Mouse (Mus musculus) stomach, embryonic 15.5 days (tissue): ENCODE results near the gene Elp1. TPM values are rescaled to one million over a fixed set of nuclear protein-coding genes. Genes with fewer than 3 reads are reported as not detected.

Source experiments
- ATAC-seq: fragments of 200-750 bp; cut with Nextera tagmentation; 2 replicates; pipeline ENCODE4 v1.8.0; 2017; ENCODE audit warnings: low read depth, moderate number of reproducible peaks, moderate TSS enrichment; ENCODE audit not compliant: insufficient read depth, low FRiP score
- H3K27ac ChIP-seq: fragments of 300-500 bp; sonication (generic); 2 replicates; pipeline ENCODE4 v1.5.1; 2015; ENCODE audit warnings: mild to moderate bottlenecking, inconsistent platforms
- H3K27me3 ChIP-seq: fragments of 300-500 bp; sonication (generic); replicated peaks from 2 replicates; pipeline ENCODE4 v1.6.1; 2015; ENCODE audit warnings: inconsistent platforms
- H3K36me3 ChIP-seq: fragments of 300-500 bp; sonication (generic); 2 replicates; pipeline ENCODE4 v1.6.1; 2015; ENCODE audit warnings: inconsistent platforms
- H3K4me1 ChIP-seq: fragments of 300-500 bp; sonication (generic); 2 replicates; pipeline ENCODE4 v1.6.1; 2015; ENCODE audit warnings: inconsistent platforms
- H3K4me2 ChIP-seq: fragments of 300-500 bp; sonication (generic); 2 replicates; pipeline ENCODE4 v1.6.1; 2015; ENCODE audit warnings: mild to moderate bottlenecking, inconsistent platforms
- H3K4me3 ChIP-seq: fragments of 300-500 bp; sonication (generic); replicated peaks from 2 replicates; pipeline ENCODE4 v1.5.1; 2015; ENCODE audit warnings: inconsistent platforms
- H3K9ac ChIP-seq: fragments of 300-500 bp; sonication (generic); 2 replicates; pipeline ENCODE4 v1.6.1; 2015; ENCODE audit warnings: inconsistent platforms
- H3K9me3 ChIP-seq: fragments of 300-500 bp; sonication (generic); 2 replicates; pipeline ENCODE4 v1.6.1; 2016; ENCODE audit warnings: inconsistent platforms
- WGBS: fragments of 180-500 bp; shearing (Covaris S2); methylation state at CpG from one replicate; pipeline ENCODE4 v1.1.7; 2015; 5-methylcytosine and 5-hydroxymethylcytosine counted together
- polyA plus RNA-seq: library from polyadenylated mRNA; unstranded; fragments of >200 nt; fragmentation: Nextera tagmentation; extraction: Ambion mirVana; gene quantifications from 2 replicates; pipeline ENCODE4 v1.2.1, GENCODE M21; 2015

Gene Elp1
- polyA plus RNA-seq: 35.8 TPM in 2 replicates

DNA sequence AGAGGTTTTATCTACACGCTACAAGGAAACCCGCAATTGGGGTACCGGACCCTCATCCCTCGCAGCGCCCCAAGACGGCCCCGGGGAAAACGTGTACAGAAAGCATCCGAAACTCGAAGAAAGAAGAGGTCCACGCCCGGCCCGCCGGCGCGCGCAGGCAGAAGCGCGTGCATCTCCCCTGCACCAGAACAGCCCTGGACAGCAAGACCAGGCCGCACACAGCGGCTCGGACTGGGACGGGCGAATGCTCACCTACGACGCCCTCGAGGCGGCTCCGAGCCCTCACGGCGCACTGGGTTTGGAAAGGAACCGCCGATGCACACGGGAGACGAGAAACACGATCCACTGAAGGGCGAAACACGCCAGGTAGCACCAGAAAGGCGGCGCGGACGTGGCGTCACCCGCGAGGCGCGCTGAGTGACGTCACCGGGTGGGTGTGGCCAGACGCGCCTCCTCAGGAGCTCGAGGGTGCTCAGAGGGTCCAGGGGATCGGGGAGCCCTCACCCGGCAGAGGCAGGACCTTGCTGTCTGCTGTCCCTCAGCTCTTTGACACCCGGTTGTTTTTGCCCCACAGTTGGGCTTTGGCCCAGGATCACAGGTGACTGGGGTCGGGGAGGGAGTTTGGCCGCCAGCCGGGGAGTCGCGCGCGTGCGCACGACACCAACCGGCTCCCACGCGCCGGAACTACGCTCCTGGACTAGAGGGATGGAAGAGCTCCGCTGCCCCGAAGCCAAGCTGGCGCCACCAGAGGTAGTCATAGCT, at the start of gene Elp1, which contains the start of gene Fam206a:
Gene Elp1, minus strand, starts transcription at position 425 of the 762 bp plus-strand sequence.
Gene Fam206a, plus strand, starts transcription at position 439 of the 762 bp plus-strand sequence.
- H3K4me3 ChIP-seq: peak within 1 kb of the TSS; percentile 76
- peaks cover 31% of the 10 kb centered on the region for H3K36me3 ChIP-seq
- ATAC-seq: peak; percentile 97
- WGBS: under 1% methylated on average over 72 of the region's 72 CpGs
- H3K27ac ChIP-seq: peak within 1 kb of the TSS; percentile 75
- 0 out of 2 replicates have a peak, but pooled peaks cover 11% of the 10 kb centered on the region for H3K4me1 ChIP-seq
- H3K9me3 ChIP-seq: no peaks in the 10 kb centered on the region
- H3K27me3 ChIP-seq: no peaks in the 10 kb centered on the region
- peak within 1 kb of the TSS; percentile 89 for H3K4me2 ChIP-seq
- peak within 1 kb of the TSS; percentile 62 for H3K9ac ChIP-seq

DNA sequence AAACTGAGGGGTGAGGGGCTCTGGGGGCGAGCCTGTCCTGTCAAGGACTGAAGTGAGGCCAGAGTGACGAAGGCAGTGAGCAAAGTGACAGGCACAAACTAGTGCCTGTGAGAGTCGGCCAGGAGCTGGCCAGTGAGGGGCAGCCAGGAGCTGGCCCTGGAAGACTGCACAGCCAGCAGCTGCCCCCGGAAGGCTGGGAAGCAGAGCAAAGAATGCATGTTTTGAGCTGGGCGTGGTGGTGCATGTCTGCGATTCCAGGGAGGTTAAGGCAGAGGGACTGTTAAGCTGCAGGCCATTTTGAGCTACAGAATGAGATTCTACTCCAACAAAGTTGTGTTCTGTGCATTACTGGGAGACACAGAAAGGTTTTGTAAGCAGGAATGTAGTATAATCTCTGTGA, 48.6 kb upstream of the Elp1 start:
- Histone ChIP-seq H3K9ac (no peak overlapping the region), H3K27me3 (no peaks in the 10 kb centered on the region), H3K27ac (no peak overlapping the region), H3K9me3 (no peaks in the 10 kb centered on the region), H3K36me3 (0 out of 2 replicates have a peak, but pooled peaks cover under 1% of the 10 kb centered on the region), H3K4me1 (no peaks in the 10 kb centered on the region), H3K4me2 (no peak overlapping the region), H3K4me3 (no peak overlapping the region)
- no peak for ATAC-seq
- WGBS: 28% methylated on average over 6 of the region's 6 CpGs

DNA sequence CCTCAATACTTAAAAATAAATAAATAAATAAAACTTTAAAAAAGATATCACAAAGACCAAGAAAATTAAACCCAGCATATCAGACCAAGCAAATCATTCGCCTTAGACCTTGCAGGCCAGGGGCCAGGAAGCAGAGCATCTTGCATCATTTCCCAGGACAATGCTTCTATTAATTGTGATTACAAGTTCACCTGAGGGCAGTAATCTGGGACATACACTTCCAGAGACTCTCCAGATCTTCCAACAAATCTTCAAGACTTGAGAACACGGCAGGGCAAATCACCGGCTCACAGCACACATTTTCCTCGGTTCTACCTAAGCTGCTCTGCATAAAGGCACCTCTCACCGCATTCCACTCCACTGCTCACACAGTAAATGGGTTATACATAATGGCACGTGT, 45.9 kb upstream of the Elp1 start:
- ATAC-seq: no peak

DNA sequence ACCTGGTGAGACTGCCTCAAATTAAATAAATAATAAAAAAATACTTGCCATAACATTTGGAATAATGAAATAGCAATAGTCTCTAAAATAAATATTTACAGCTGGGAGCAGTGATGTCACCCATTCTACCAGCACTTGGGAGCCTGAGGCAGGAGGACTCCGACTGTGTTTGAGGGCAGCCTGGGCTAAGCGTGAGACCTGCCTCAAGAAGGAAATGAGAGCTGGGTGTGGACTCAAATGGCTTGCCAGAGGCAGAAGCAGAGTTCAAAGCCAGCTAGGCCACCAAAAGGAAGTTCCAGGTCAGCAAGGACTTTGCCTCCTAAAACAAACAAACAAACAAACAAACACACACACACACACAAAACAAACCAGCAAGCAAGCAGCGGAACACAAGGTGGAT, 45.3 kb upstream of the Elp1 start:
- Histone ChIP-seq H3K27ac (no peak overlapping the region), H3K4me2 (no peak overlapping the region), H3K36me3 (peaks cover 9% of the 10 kb centered on the region; the same call in 1 of the 2 replicates), H3K4me3 (no peak overlapping the region), H3K9me3 (no peaks in the 10 kb centered on the region), H3K27me3 (no peaks in the 10 kb centered on the region), H3K9ac (no peak overlapping the region), H3K4me1 (no peaks in the 10 kb centered on the region)
- 85% methylated on average over 3 of the region's 3 CpGs for WGBS
- ATAC-seq: no peak

More for the DNA sequence above, 45.9 kb upstream of the Elp1 start:
- Histone ChIP-seq H3K9me3 (no peaks in the 10 kb centered on the region), H3K36me3 (peaks cover 9% of the 10 kb centered on the region; the same call in 1 of the 2 replicates), H3K27ac (no peak overlapping the region), H3K4me3 (no peak overlapping the region), H3K4me1 (no peaks in the 10 kb centered on the region), H3K27me3 (no peaks in the 10 kb centered on the region), H3K9ac (no peak overlapping the region), H3K4me2 (no peak overlapping the region)
- 86% methylated on average over 6 of the region's 6 CpGs for WGBS

DNA sequence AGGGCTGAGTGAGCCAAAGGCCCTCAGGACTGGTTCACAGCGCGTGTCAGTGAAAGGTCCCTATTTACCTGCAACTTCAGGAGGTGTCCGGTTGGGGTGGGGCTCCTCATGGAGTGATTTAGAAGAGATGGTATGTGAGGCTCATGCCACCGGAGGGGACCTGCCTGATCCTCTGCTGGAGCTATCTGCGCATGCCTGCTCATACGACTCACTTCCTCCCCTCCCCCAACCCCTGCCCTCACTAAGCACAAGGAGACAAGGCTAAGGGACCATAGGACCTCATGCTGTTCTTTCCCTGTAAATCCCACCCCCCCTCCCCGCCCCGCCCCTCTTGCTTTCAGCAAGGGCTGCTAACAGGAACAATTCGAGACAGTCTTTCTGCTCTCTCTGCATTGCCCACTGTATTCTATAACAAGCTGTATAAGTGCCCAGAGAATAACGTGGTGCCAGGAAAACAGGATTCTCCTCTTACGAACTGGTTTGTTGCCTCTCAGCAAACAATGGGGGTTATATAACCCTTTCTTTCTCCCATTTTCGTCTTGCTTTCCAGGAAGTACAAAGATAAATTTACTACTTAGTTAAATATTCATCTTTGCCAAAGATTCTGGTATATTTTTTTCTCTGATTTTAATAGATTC, 43.9 kb upstream of the Elp1 start:
- Histone ChIP-seq H3K36me3 (peaks cover 9% of the 10 kb centered on the region; the same call in 1 of the 2 replicates), H3K9me3 (no peaks in the 10 kb centered on the region), H3K27me3 (no peaks in the 10 kb centered on the region), H3K27ac (no peak overlapping the region), H3K4me1 (no peaks in the 10 kb centered on the region), H3K9ac (no peak overlapping the region), H3K4me2 (no peak overlapping the region), H3K4me3 (no peak overlapping the region)
- ATAC-seq: no peak
- WGBS: 70% methylated on average over 12 of the region's 12 CpGs

DNA sequence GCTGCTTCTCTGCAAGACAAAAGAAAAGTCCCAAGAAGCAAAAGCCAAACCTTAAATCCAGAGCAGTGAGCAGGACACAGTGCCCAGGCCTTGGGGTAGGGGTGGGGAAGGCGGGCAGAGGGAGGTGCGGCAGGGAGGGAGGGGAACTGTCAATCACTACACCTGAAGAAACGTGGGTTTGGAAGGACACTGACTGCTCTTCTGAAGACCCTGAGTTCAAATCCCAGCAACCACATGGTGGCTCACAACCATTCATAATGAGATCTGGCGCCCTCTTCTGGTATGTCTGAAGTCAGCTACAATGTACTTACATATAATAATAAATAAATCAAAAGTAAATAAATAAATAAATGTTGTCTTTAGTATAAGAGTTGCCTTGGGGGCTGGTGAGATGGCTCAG, 42.8 kb upstream of the Elp1 start:
- ATAC-seq: no peak
- Histone ChIP-seq H3K9me3 (no peaks in the 10 kb centered on the region), H3K4me1 (no peaks in the 10 kb centered on the region), H3K27me3 (no peaks in the 10 kb centered on the region), H3K36me3 (peaks cover 9% of the 10 kb centered on the region; the same call in 1 of the 2 replicates), H3K9ac (no peak overlapping the region), H3K4me2 (no peak overlapping the region), H3K4me3 (no peak overlapping the region), H3K27ac (no peak overlapping the region)
- 85% methylated on average over 4 of the region's 4 CpGs for WGBS

DNA sequence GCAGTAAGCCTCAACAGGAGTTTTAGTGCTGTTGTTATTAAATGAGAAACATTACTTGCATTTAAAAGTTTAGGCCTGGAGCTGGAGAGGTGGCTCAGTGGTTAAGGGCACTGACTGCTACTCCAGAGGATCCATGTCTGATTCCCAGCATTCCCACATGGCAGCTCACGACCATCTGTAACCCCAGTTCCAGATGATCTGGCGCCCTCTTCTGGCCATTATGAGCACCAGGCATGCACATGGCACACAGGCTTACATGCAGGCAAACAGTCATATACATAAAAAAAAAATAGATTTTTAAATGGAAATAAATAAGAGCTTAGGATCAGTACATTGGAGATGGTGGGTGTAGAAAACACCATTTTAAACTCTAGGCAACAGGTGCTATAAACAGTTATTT, 41.8 kb upstream of the Elp1 start:
- Histone ChIP-seq H3K27ac (no peak overlapping the region), H3K4me1 (no peaks in the 10 kb centered on the region), H3K27me3 (no peaks in the 10 kb centered on the region), H3K4me2 (no peak overlapping the region), H3K9me3 (no peaks in the 10 kb centered on the region), H3K4me3 (no peak overlapping the region), H3K36me3 (peaks cover 9% of the 10 kb centered on the region; the same call in 1 of the 2 replicates), H3K9ac (no peak overlapping the region)
- ATAC-seq: no peak
- 78% methylated on average over 2 of the region's 2 CpGs for WGBS

DNA sequence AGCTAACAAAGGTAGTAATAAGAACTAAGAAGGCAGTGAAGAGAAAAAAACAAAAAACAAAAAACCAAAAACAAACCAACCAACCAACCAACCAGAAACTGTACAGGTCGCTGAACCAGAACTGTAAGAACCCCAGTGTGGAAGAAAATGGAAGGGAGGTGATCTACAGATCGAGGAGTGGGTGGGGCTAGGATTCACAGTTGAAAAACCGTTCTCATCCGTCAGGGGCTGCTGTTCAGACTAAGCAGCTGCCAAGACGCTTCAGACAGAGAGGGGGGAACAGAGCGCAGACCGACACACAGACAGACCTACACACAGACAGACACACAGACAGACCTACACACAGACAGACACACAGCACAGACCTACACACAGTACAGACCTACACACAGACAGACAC, 40.4 kb upstream of the Elp1 start:
- WGBS: 70% methylated on average over 7 of the region's 7 CpGs
- H3K27ac ChIP-seq: no peak overlapping the region
- ATAC-seq: no peak

DNA sequence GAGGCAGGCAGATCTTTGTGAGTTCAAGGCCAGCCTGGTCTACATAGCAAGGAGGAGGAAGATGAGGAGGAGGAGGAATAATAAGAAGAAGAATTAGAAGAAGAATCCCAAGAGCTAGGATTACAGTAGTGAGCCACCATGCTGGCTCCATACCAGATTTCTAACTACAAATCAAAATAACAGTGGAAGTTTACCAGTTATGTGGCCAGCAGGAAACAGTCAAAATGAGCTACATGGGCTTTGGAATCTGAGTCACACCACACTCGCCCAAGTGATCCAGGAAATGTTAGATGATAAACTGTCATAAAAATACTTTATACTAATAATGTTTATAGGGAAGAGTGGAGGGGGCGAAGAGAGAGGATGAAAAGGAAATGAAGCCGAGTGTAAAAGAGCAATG, 38.2 kb upstream of the Elp1 start:
- ATAC-seq: no peak
- no peak overlapping the region for H3K27ac ChIP-seq
- no peaks in the 10 kb centered on the region for H3K9me3 ChIP-seq
- peaks cover 5% of the 10 kb centered on the region; the same call in 1 of the 2 replicates for H3K36me3 ChIP-seq
- no peak overlapping the region for H3K4me2 ChIP-seq
- H3K4me1 ChIP-seq: no peaks in the 10 kb centered on the region
- 60% methylated on average over 3 of the region's 3 CpGs for WGBS
- H3K4me3 ChIP-seq: no peak overlapping the region
- no peak overlapping the region for H3K9ac ChIP-seq
- H3K27me3 ChIP-seq: no peaks in the 10 kb centered on the region

More for the DNA sequence above, 40.4 kb upstream of the Elp1 start:
- no peak overlapping the region for H3K9ac ChIP-seq
- no peak overlapping the region for H3K4me2 ChIP-seq
- no peaks in the 10 kb centered on the region for H3K4me1 ChIP-seq
- no peaks in the 10 kb centered on the region for H3K9me3 ChIP-seq
- H3K36me3 ChIP-seq: peaks cover 9% of the 10 kb centered on the region; the same call in 1 of the 2 replicates
- no peaks in the 10 kb centered on the region for H3K27me3 ChIP-seq
- no peak overlapping the region for H3K4me3 ChIP-seq

DNA sequence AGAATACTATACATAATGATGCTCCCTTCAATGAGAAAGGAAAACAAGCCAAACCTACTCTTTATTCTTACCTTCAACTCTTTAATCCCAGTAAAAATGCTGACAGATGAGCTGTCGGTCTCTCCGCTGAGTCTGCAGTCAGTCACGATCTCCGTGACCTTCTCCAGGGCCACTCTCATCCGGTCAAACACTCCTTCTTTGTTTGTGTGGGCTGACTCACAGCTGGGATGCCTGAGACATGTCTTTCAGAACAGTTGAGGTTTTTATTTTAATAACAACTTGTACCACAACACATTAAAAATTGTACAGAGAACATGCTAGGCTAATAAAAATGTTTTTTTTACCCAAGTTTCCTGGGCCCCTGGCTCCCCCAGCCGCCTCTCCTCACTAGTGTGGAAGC, 35.5 kb upstream of the Elp1 start:
- Histone ChIP-seq H3K4me1 (no peaks in the 10 kb centered on the region), H3K4me3 (no peak overlapping the region), H3K27me3 (no peaks in the 10 kb centered on the region), H3K9ac (no peak overlapping the region), H3K9me3 (no peaks in the 10 kb centered on the region), H3K4me2 (no peak overlapping the region), H3K36me3 (no peaks in the 10 kb centered on the region), H3K27ac (no peak overlapping the region)
- ATAC-seq: no peak
- 73% methylated on average over 6 of the region's 6 CpGs for WGBS

DNA sequence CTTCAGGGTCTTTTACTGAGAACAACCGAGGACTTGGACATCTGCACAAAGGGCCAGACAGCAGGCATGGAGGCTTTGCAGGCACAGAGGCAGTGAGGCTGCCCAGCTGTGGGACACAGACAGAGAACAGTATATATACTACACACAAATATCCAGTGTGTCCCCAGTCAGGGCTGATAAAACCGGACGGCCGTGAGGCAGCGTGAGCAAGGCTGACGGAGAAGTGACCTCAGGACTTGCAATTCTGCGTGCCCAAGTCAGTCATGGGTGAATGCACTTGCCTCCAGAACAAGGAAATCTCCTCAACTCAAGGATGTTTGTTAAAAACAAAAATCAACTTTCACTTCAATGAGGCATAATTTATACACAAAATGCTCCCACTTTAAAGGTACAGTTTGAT, 29.9 kb upstream of the Elp1 start:
- no peak overlapping the region for H3K9ac ChIP-seq
- ATAC-seq: no peak
- no peaks in the 10 kb centered on the region for H3K4me1 ChIP-seq
- H3K27ac ChIP-seq: no peak overlapping the region
- H3K27me3 ChIP-seq: no peaks in the 10 kb centered on the region
- H3K4me2 ChIP-seq: no peak overlapping the region
- no peak overlapping the region for H3K4me3 ChIP-seq
- H3K9me3 ChIP-seq: no peaks in the 10 kb centered on the region
- 76% methylated on average over 7 of the region's 7 CpGs for WGBS
- H3K36me3 ChIP-seq: no peaks in the 10 kb centered on the region

DNA sequence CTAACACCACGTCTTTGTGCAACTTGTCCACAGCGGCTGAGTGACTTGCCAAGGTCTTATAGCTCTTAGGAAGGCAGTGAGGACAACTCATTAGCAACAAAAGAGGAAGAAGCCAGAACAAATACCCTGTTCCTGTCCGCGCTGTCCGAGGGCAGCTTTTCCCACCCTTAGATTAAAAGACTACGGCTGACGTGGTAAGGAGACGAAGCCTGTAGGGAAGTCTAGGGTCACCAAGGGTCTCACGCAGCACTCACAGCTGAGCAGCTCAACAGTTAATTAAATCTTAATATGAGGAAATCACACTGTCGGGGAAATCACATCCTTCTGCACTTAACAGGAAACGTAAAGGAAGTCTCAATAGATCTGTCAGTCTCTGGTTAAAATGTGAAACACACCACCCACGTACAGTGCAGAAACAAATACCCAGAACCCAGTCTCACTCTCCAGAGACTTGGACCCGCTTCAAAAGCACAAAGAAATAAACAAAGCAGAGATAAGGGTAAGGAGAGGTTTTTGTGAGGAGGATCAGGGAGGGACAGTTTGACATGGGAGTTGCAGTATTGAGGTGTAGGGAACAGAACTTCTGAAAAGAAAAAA, 29.0 kb upstream of the Elp1 start:
- Histone ChIP-seq H3K36me3 (no peaks in the 10 kb centered on the region), H3K4me3 (no peak overlapping the region), H3K27ac (no peak overlapping the region), H3K4me1 (no peaks in the 10 kb centered on the region), H3K9ac (no peak overlapping the region), H3K9me3 (no peaks in the 10 kb centered on the region), H3K4me2 (no peak overlapping the region), H3K27me3 (no peaks in the 10 kb centered on the region)
- WGBS: 55% methylated on average over 13 of the region's 13 CpGs
- no peak for ATAC-seq
